Mouse (Mus musculus) midbrain, postnatal 0 days (tissue): ENCODE measurements at regions not wholly inside any gene's neighbourhood (a gene's known extent, or its start where the extent isn't known, plus 50 kb on each side); places are given as distances from the start of the nearest gene placed in this dataset.

Source experiments
- ATAC-seq: fragments of 200-750 bp; cut with Nextera tagmentation; 2 replicates; pipeline ENCODE4 v1.8.0; 2017; ENCODE audit warnings: moderate number of reproducible peaks, mild to moderate bottlenecking, moderate TSS enrichment, moderate library complexity; ENCODE audit not compliant: low FRiP score
- DNase-seq: peaks from one replicate; pipeline ENCODE4 v3.0.0-alpha.2; 2015; ENCODE audit warnings: low spot score
- H3K27ac ChIP-seq: fragments of 300-500 bp; sonication (generic); 2 replicates; pipeline ENCODE4 v1.5.1; 2014; ENCODE audit warnings: low read depth, mild to moderate bottlenecking, low read length, mixed read lengths
- H3K27me3 ChIP-seq: fragments of 300-500 bp; sonication (generic); 2 replicates; pipeline ENCODE4 v1.6.1; 2014; ENCODE audit warnings: low read length, control low read depth, mixed read lengths; ENCODE audit not compliant: insufficient read depth
- H3K36me3 ChIP-seq: fragments of 300-500 bp; sonication (generic); 2 replicates; pipeline ENCODE4 v1.6.1; 2014; ENCODE audit warnings: low read length, control low read depth, mixed read lengths; ENCODE audit not compliant: insufficient read depth
- H3K4me1 ChIP-seq: fragments of 300-500 bp; sonication (generic); 2 replicates; pipeline ENCODE4 v1.6.1; 2014; ENCODE audit warnings: mild to moderate bottlenecking, control low read depth, antibody characterized with exemption, low read length, mixed read lengths; ENCODE audit not compliant: insufficient read depth
- H3K4me2 ChIP-seq: fragments of 300-500 bp; sonication (generic); 2 replicates; pipeline ENCODE4 v1.6.1; 2014; ENCODE audit warnings: low read depth, mild to moderate bottlenecking, low read length, mixed read lengths; ENCODE audit not compliant: poor library complexity, severe bottlenecking
- H3K4me3 ChIP-seq: fragments of 300-500 bp; sonication (generic); 2 replicates; pipeline ENCODE4 v1.5.1; 2014; ENCODE audit warnings: low read depth, mild to moderate bottlenecking, low read length, moderate library complexity
- H3K9ac ChIP-seq: fragments of 300-500 bp; sonication (generic); replicated peaks from 2 replicates; pipeline ENCODE4 v1.6.1; 2014; ENCODE audit warnings: mild to moderate bottlenecking, low read length, moderate library complexity, mixed read lengths; ENCODE audit not compliant: poor library complexity, severe bottlenecking
- H3K9me3 ChIP-seq: fragments of 300-500 bp; sonication (generic); 2 replicates; pipeline ENCODE4 v1.6.1; 2016; ENCODE audit warnings: low read length, control low read depth
- CTCF ChIP-seq: IDR thresholded peaks from 2 replicates; pipeline ENCODE4 v1.5.1; 2016; ENCODE audit warnings: antibody characterized with exemption, mild to moderate bottlenecking
- WGBS: fragments of 180-500 bp; shearing (Covaris S2); extraction: QIAGEN DNeasy Blood & Tissue Kit; methylation state at CpG from one replicate; pipeline ENCODE4 v1.1.7; 2014; 5-methylcytosine and 5-hydroxymethylcytosine counted together

- Histone ChIP-seq H3K36me3 (no peaks in the 10 kb centered on the region), H3K4me3 (no peak overlapping the region), H3K9ac (no peak overlapping the region), H3K27me3 (no peaks in the 10 kb centered on the region), H3K9me3 (no peaks in the 10 kb centered on the region), H3K4me1 (no peaks in the 10 kb centered on the region), H3K4me2 (no peak overlapping the region), H3K27ac (no peak overlapping the region)
- no peak for TF ChIP-seq CTCF
- 94% methylated on average over 11 of the region's 11 CpGs for WGBS
- ATAC-seq (no peak), DNase-seq (no peak)
Observed at GRCm38 (mm10) chr10:119295740-119296139, 55.9 kb upstream of the Cand1 start.

GRCm38 (mm10) chr10:119294454-119295149 lies 54.7 kb upstream of the Cand1 start:
- 53% methylated on average over 14 of the region's 14 CpGs for WGBS
- H3K27ac ChIP-seq, result no peak overlapping the region

GRCm38 (mm10) chr10:119293372-119293771 lies 53.5 kb upstream of the Cand1 start:
- Histone ChIP-seq H3K4me3 (no peak overlapping the region), H3K4me1 (no peaks in the 10 kb centered on the region), H3K27me3 (no peaks in the 10 kb centered on the region), H3K4me2 (no peak overlapping the region), H3K9ac (no peak overlapping the region), H3K36me3 (no peaks in the 10 kb centered on the region), H3K27ac (no peak overlapping the region), H3K9me3 (no peaks in the 10 kb centered on the region)
- ATAC-seq (no peak), DNase-seq (no peak)
- WGBS, result 92% methylated on average over 8 of the region's 8 CpGs
- no peak for TF ChIP-seq CTCF

More at GRCm38 (mm10) chr10:119294454-119295149, 54.7 kb upstream of the Cand1 start:
- TF ChIP-seq CTCF, result peak; percentile 73
- Histone ChIP-seq H3K9me3 (no peaks in the 10 kb centered on the region), H3K4me2 (no peak overlapping the region), H3K9ac (no peak overlapping the region), H3K4me3 (no peak overlapping the region), H3K4me1 (no peaks in the 10 kb centered on the region), H3K36me3 (no peaks in the 10 kb centered on the region), H3K27me3 (no peaks in the 10 kb centered on the region)
- peak; percentile 59 for DNase-seq
- no peak for ATAC-seq
